Mouse (Mus musculus) midbrain, embryonic 16.5 days (tissue): ENCODE data around the gene Cacnb4. TPM values are rescaled to one million over a fixed set of nuclear protein-coding genes. Genes with fewer than 3 reads are reported as not detected.

Experiments used
- ATAC-seq: fragments of 200-750 bp; cut with Nextera tagmentation; 2 replicates; pipeline ENCODE4 v1.8.0; 2017; ENCODE audit warnings: moderate TSS enrichment
- H3K27ac ChIP-seq: fragments of 300-500 bp; sonication (generic); 2 replicates; pipeline ENCODE4 v1.5.1; 2014; ENCODE audit warnings: mild to moderate bottlenecking, low read length, mixed read lengths
- H3K27me3 ChIP-seq: fragments of 300-500 bp; sonication (generic); 2 replicates; pipeline ENCODE4 v1.6.1; 2014; ENCODE audit warnings: low read depth, low read length, mixed read lengths; ENCODE audit not compliant: control insufficient read depth, insufficient read depth
- H3K36me3 ChIP-seq: fragments of 300-500 bp; sonication (generic); 2 replicates; pipeline ENCODE4 v1.6.1; 2014; ENCODE audit warnings: mild to moderate bottlenecking, low read length, moderate library complexity, mixed read lengths; ENCODE audit not compliant: control insufficient read depth, insufficient read depth
- H3K4me1 ChIP-seq: fragments of 300-500 bp; sonication (generic); 2 replicates; pipeline ENCODE4 v1.6.1; 2014; ENCODE audit warnings: mild to moderate bottlenecking, low read length, mixed read lengths; ENCODE audit not compliant: control insufficient read depth, insufficient read depth
- H3K4me2 ChIP-seq: fragments of 300-500 bp; sonication (generic); 2 replicates; pipeline ENCODE4 v1.6.1; 2014; ENCODE audit warnings: mild to moderate bottlenecking, low read length, mixed read lengths
- H3K4me3 ChIP-seq: fragments of 300-500 bp; sonication (generic); 2 replicates; pipeline ENCODE4 v1.5.1; 2014; ENCODE audit warnings: low read depth, mild to moderate bottlenecking, low read length, moderate library complexity, mixed read lengths
- H3K9ac ChIP-seq: fragments of 300-500 bp; sonication (generic); 2 replicates; pipeline ENCODE4 v1.6.1; 2014; ENCODE audit warnings: low read depth, low read length, mixed read lengths
- H3K9me3 ChIP-seq: fragments of 300-500 bp; sonication (generic); replicated peaks from 2 replicates; pipeline ENCODE4 v1.6.1; 2014; ENCODE audit warnings: mild to moderate bottlenecking, low read length, mixed read lengths; ENCODE audit not compliant: control insufficient read depth, poor library complexity, severe bottlenecking
- WGBS: fragments of 180-500 bp; shearing (Covaris S2); extraction: QIAGEN DNeasy Blood & Tissue Kit; methylation state at CpG from one replicate; pipeline ENCODE4 v1.1.7; 2014; 5-methylcytosine and 5-hydroxymethylcytosine counted together
- polyA plus RNA-seq: library from polyadenylated mRNA; unstranded; fragments of >200 nt; fragmentation: Nextera tagmentation; extraction: Ambion mirVana; gene quantifications from 2 replicates; pipeline ENCODE4 v1.2.1, GENCODE M21; 2015

Cacnb4 gene
- polyA plus RNA-seq, 1 experiment from 2014 or later: 15.6 TPM

DNA sequence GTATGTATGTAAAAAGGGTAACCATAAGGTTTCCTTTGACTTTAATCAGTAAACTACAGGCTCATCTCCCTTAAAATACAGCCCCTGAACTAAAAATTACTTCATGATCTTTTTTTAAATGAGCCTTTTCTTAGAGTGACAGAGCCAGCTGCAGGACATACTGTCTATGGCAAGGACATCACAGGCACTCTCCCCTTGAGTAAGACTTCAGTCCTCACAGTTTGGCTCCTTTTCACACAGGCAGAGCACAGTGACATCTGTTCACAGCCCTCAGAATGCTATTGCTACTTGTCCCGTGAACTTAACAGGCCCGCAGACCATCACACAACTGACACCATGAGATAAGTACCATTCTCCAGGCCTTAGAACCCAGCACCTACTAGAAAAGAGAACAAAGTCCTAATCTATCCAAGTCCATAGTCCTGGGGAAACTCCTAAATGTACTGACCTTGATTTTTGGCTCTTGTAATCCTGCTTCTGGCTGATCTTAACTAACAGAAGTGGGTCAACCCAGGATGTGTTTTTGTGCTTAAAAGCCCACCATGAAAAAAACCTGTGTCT is 286.1 kb downstream of the Cacnb4 start:
- Histone ChIP-seq H3K27me3 (no peaks in the 10 kb centered on the region), H3K36me3 (no peaks in the 10 kb centered on the region), H3K9me3 (no peaks in the 10 kb centered on the region), H3K4me3 (no peak overlapping the region), H3K4me1 (no peaks in the 10 kb centered on the region), H3K4me2 (no peak overlapping the region), H3K9ac (no peak overlapping the region), H3K27ac (no peak overlapping the region)
- 75% methylated on average over 2 of the region's 2 CpGs for WGBS
- no peak for ATAC-seq

DNA sequence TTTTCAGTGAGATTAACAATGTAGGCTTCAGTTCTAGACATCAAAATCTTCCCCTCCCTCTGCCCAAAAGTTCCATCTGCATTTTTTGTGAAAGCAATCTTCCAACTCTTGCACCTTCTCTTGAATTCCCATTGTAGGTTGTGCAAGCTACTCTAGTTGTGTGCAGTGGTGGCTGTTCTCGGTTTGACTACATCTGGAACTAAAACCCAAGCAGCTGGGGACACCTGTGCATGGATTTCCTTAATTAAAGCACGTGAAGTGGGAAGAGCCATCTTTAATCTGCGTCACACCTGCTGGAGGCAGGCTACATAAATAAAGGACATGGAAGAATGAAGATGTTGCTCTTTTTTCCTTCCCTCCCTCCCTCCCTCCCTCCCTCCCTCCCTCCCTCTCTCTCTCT is 286.7 kb downstream of the Cacnb4 start:
- no peak overlapping the region for H3K27ac ChIP-seq
- no peaks in the 10 kb centered on the region for H3K4me1 ChIP-seq
- H3K36me3 ChIP-seq: no peaks in the 10 kb centered on the region
- no peaks in the 10 kb centered on the region for H3K9me3 ChIP-seq
- ATAC-seq: no peak
- WGBS: 75% methylated on average over 3 of the region's 3 CpGs
- H3K9ac ChIP-seq: no peak overlapping the region
- H3K4me2 ChIP-seq: no peak overlapping the region
- H3K27me3 ChIP-seq: no peaks in the 10 kb centered on the region
- H3K4me3 ChIP-seq: no peak overlapping the region

- Histone ChIP-seq H3K4me2 (no peak overlapping the region), H3K9me3 (no peaks in the 10 kb centered on the region), H3K27ac (no peak overlapping the region), H3K4me1 (no peaks in the 10 kb centered on the region), H3K36me3 (no peaks in the 10 kb centered on the region), H3K27me3 (no peaks in the 10 kb centered on the region), H3K9ac (no peak overlapping the region), H3K4me3 (no peak overlapping the region)
- ATAC-seq: no peak
- 95% methylated on average over 6 of the region's 6 CpGs for WGBS
These were observed 290.2 kb downstream of the Cacnb4 start for GRCm38 (mm10) chr2:52386451-52386850.

DNA sequence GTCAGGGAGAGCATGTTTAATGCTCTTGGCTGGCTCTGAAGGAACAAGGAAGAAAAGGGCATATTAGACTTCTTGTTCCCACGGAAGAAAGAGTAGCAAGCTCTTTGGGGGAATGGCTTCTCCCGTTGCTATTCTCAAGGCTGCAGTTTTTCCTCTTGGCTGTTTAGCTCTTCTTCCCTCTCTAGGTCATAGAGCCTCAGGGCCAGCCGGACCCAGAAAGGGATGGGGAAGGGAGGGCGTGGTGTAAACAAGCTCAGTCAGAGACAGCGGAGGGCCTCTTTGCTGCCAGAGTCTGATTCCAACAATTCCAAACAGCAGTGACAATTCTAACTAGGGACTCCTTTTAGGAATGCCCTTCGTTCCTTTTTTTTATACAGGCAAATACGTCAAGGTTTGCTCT is 290.6 kb downstream of the Cacnb4 start:
- WGBS: 61% methylated on average over 7 of the region's 7 CpGs
- no peak overlapping the region for H3K9ac ChIP-seq
- H3K4me2 ChIP-seq: no peak overlapping the region
- no peak overlapping the region for H3K4me3 ChIP-seq
- H3K4me1 ChIP-seq: no peaks in the 10 kb centered on the region
- H3K36me3 ChIP-seq: no peaks in the 10 kb centered on the region
- no peak overlapping the region for H3K27ac ChIP-seq
- H3K9me3 ChIP-seq: no peaks in the 10 kb centered on the region
- H3K27me3 ChIP-seq: no peaks in the 10 kb centered on the region
- no peak for ATAC-seq

- H3K9ac ChIP-seq: no peak overlapping the region
- H3K4me1 ChIP-seq: no peaks in the 10 kb centered on the region
- no peak for ATAC-seq
- WGBS: 80% methylated on average over 10 of the region's 10 CpGs
- H3K27me3 ChIP-seq: no peaks in the 10 kb centered on the region
- H3K9me3 ChIP-seq: no peaks in the 10 kb centered on the region
- H3K36me3 ChIP-seq: no peaks in the 10 kb centered on the region
- H3K27ac ChIP-seq: no peak overlapping the region
- no peak overlapping the region for H3K4me3 ChIP-seq
- H3K4me2 ChIP-seq: no peak overlapping the region
These were observed 297.8 kb downstream of the Cacnb4 start for GRCm38 (mm10) chr2:52378848-52379261.

GRCm38 (mm10) chr2:52378448-52378804 is 298.2 kb downstream of the Cacnb4 start, which contains the start of gene Neb:
Gene Neb (minus strand): TSS chr2:52378474.
- Histone ChIP-seq H3K4me3 (no peak within 1 kb of the TSS), H3K36me3 (no peaks in the 10 kb centered on the region), H3K9me3 (no peaks in the 10 kb centered on the region), H3K4me2 (no peak within 1 kb of the TSS), H3K27ac (no peak within 1 kb of the TSS), H3K9ac (no peak within 1 kb of the TSS), H3K4me1 (no peaks in the 10 kb centered on the region), H3K27me3 (no peaks in the 10 kb centered on the region)
- 58% methylated on average over 7 of the region's 7 CpGs for WGBS
- ATAC-seq: no peak

Other genes starting within 250 kb of the Cacnb4 start
- gene Stam2, start 65.5 kb upstream of the Cacnb4 start, polyA plus RNA-seq: 41.1 and 45.3 TPM in 2 replicates
- gene Fmnl2, start 181.0 kb upstream of the Cacnb4 start, polyA plus RNA-seq: 7.6 and 9.4 TPM in 2 replicates